Mouse (Mus musculus): ENCODE data around the gene Slc36a1.

DNA sequence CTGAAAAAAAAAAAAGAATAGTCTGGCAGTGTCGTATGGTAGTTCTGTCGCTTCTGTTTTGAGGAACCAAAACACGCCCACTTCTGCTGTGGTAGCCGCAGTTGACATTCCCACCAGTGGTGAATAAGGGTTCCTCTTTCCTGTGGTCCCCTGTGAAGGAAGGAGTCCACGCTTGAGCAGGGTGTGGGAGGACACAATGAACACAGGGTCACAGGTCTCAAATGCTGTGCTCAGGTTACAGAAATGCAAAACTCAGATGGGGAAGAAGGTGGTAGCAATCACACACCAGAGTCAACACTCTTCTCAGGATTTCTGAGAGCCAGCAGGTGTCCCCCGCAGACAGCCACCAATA lies 49.1 kb upstream of the Slc36a1 start:
- TF ChIP-seq CTCF (IDR thresholded peaks at IDR 0.05; ENCODE audit: insufficient read depth, low read length) = no peak
- TF ChIP-seq POLR2A (IDR thresholded peaks at IDR 0.05; ENCODE audit: borderline replicate concordance, extremely low read depth, low read depth, low read length) = no peak

All from lung, adult 2 months (tissue).